Mouse (Mus musculus) cortical plate, adult 2 months (tissue): ENCODE results near the gene Trim14.

Experiments used
- CTCF ChIP-seq: fragments of 200-500 bp; IDR thresholded peaks from 2 replicates; pipeline ENCODE4 v1.5.1; 2011; ENCODE audit warnings: mild to moderate bottlenecking, control low read depth, low read length; ENCODE audit not compliant: insufficient read depth; ENCODE audit errors: extremely low read depth
- POLR2A ChIP-seq: fragments of 200-500 bp; IDR thresholded peaks from 2 replicates; pipeline ENCODE4 v1.6.1; 2011; ENCODE audit warnings: mild to moderate bottlenecking, low read length, control low read depth; ENCODE audit not compliant: insufficient read depth; ENCODE audit errors: extremely low read depth

DNA sequence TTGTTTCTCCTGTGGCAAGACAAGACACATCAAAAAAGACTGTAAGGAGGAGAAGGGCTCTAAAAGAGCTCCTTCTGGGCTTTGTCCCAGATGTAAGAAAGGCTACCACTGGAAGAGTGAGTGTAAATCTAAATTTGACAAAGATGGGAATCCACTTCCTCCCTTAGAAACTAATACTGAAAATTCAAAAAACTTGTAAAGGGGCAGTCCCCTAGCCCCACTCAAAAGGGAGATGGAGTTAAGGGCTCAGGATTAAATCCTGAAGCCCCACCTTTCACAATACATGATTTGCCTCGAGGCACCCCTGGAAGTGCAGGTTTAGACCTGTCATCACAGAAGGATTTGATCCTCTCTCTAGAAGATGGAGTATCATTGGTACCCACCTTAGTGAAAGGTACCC lies 42.3 kb upstream of the Trim14 start:
- TF ChIP-seq POLR2A = no peak
- TF ChIP-seq CTCF = no peak
